Mouse (Mus musculus) urinary bladder, postnatal 0 days (tissue): Measurements from ENCODE around the gene Trir. TPM values are rescaled to one million over a fixed set of nuclear protein-coding genes. Genes with fewer than 3 reads are reported as not detected.

ENCODE experiments used
- microRNA-seq: library from miRNA; unstranded; fragments of <30 nt; microRNA quantifications from one replicate; pipeline ENCODE4, GENCODE M21; 2016
- polyA plus RNA-seq: library from polyadenylated mRNA; unstranded; fragments of >200 nt; fragmentation: Nextera tagmentation; extraction: Ambion mirVana; gene quantifications from 2 replicates; pipeline ENCODE4 v1.2.1, GENCODE M21; 2015

The Trir gene
- 79.0 and 83.5 TPM in 2 replicates for polyA plus RNA-seq

GRCm38 (mm10) chr8:85026670-85027515 lies at the start of gene Trir:
Gene Trir (plus strand): TSS chr8:85026823.

GRCm38 (mm10) chr8:84978248-84978940 lies 48.2 kb upstream of the Trir start, which contains the start of gene Junb:
Gene Junb (minus strand): TSS chr8:84978718.

GRCm38 (mm10) chr8:84990349-84990748 lies 36.3 kb upstream of the Trir start, which contains the start of gene Hook2:
Gene Hook2 (plus strand): TSS chr8:84990603.

GRCm38 (mm10) chr8:85014431-85014830 lies 12.2 kb upstream of the Trir start, which contains the start of gene Best2:
Gene Best2 (minus strand): TSS chr8:85014531.

GRCm38 (mm10) chr8:85025098-85025932 lies 1.3 kb upstream of the Trir start, which contains the start of gene Asna1:
Gene Asna1 (minus strand): TSS chr8:85025281.

GRCm38 (mm10) chr8:85036718-85037365 lies 10.2 kb downstream of the Trir start, which contains the start of gene Tnpo2:
Gene Tnpo2 (plus strand): TSS chr8:85036915.

GRCm38 (mm10) chr8:85059879-85060616 lies 33.4 kb downstream of the Trir start, which contains the start of gene Fbxw9:
Gene Fbxw9 (plus strand): TSS chr8:85060055.

GRCm38 (mm10) chr8:85067982-85068381 lies 41.4 kb downstream of the Trir start, which contains the start of gene Gm5741:
Gene Gm5741 (minus strand): TSS chr8:85067982.

GRCm38 (mm10) chr8:85071514-85072281 lies 45.1 kb downstream of the Trir start, which contains the start of gene Dhps:
Gene Dhps (plus strand): TSS chr8:85071757.

Small RNA genes within 50 kb of the gene (microRNA-seq; reads per million reads assigned to microRNA genes)
- not detected for gene Mir7070

Other genes with a start within 250 kb of the Trir start
- 33.7 and 35.4 TPM in 2 replicates for gene Nfix, start 226.5 kb upstream of the Trir start, polyA plus RNA-seq
- gene Dand5, start 204.0 kb upstream of the Trir start, polyA plus RNA-seq, result 1.9 and 3.5 TPM in 2 replicates
- 28.0 and 29.7 TPM in 2 replicates for gene Gadd45gip1, start 195.3 kb upstream of the Trir start, polyA plus RNA-seq
- 83.9 and 85.7 TPM in 2 replicates for gene Rad23a, start 186.2 kb upstream of the Trir start, polyA plus RNA-seq
- 351 and 422 TPM in 2 replicates for gene Calr, start 179.9 kb upstream of the Trir start, polyA plus RNA-seq
- gene Farsa, start 169.8 kb upstream of the Trir start, polyA plus RNA-seq, result 41.1 and 45.6 TPM in 2 replicates
- gene Syce2, start 154.7 kb upstream of the Trir start, polyA plus RNA-seq, result 15.2 and 20.5 TPM in 2 replicates
- gene Gcdh, start 132.9 kb upstream of the Trir start, polyA plus RNA-seq, result 14.2 and 14.6 TPM in 2 replicates
- gene Klf1, start 124.9 kb upstream of the Trir start, polyA plus RNA-seq, result 0.18 and 0.27 TPM in 2 replicates
- 12.4 and 16.0 TPM in 2 replicates for gene Dnase2a, start 118.3 kb upstream of the Trir start, polyA plus RNA-seq
- 0.29 and 0.31 TPM in 2 replicates for gene Mast1, start 89.5 kb upstream of the Trir start, polyA plus RNA-seq
- 0.13 TPM in 1 of 2 replicates, not detected in the other for gene Rtbdn, start 79.8 kb upstream of the Trir start, polyA plus RNA-seq
- 0.68 TPM in 1 of 2 replicates, not detected in the other for gene Gm49661, start 57.4 kb upstream of the Trir start, polyA plus RNA-seq
- 273 and 312 TPM in 2 replicates for gene Prdx2, start 57.2 kb upstream of the Trir start, polyA plus RNA-seq
- 64.5 and 71.3 TPM in 2 replicates for gene Rnaseh2a, start 57.1 kb upstream of the Trir start, polyA plus RNA-seq
- gene Junb, start 48.1 kb upstream of the Trir start, polyA plus RNA-seq, result 87.6 and 102 TPM in 2 replicates
- gene Hook2, start 36.2 kb upstream of the Trir start, polyA plus RNA-seq, result 20.5 and 20.7 TPM in 2 replicates
- not detected in 2 replicates for gene Best2, start 12.3 kb upstream of the Trir start, polyA plus RNA-seq
- 65.8 and 66.1 TPM in 2 replicates for gene Asna1, start 1.5 kb upstream of the Trir start, polyA plus RNA-seq
- 23.5 and 26.1 TPM in 2 replicates for gene Tnpo2, start 10.1 kb downstream of the Trir start, polyA plus RNA-seq
- 32.7 and 34.1 TPM in 2 replicates for gene Fbxw9, start 33.2 kb downstream of the Trir start, polyA plus RNA-seq
- gene Gm5741, start 41.2 kb downstream of the Trir start, polyA plus RNA-seq, result not detected in 2 replicates
- gene Dhps, start 44.9 kb downstream of the Trir start, polyA plus RNA-seq, result 35.2 and 40.8 TPM in 2 replicates
- 111 and 116 TPM in 2 replicates for gene Wdr83os, start 53.9 kb downstream of the Trir start, polyA plus RNA-seq
- 22.6 and 23.3 TPM in 2 replicates for gene Wdr83, start 54.5 kb downstream of the Trir start, polyA plus RNA-seq
- 31.1 and 48.4 TPM in 2 replicates for gene Man2b1, start 56.4 kb downstream of the Trir start, polyA plus RNA-seq
- 1.5 and 1.9 TPM in 2 replicates for gene Zfp791, start 96.3 kb downstream of the Trir start, polyA plus RNA-seq
- gene Cks1brt, start 125.1 kb downstream of the Trir start, polyA plus RNA-seq, result not detected in 2 replicates
- not detected in 2 replicates for gene Olfr371, start 199.2 kb downstream of the Trir start, polyA plus RNA-seq